Mouse (Mus musculus): Measurements from ENCODE around the gene Olfr1160. TPM values are rescaled to one million over a fixed set of nuclear protein-coding genes. Genes with fewer than 3 reads are reported as not detected.

The Olfr1160 gene
- not detected for polyA plus RNA-seq (2014; fragmentation: Illumina TruSeq; extraction: RNeasy Lipid Tissue Mini Kit (QIAGEN cat#74804))

GRCm38 (mm10) chr2:88007515-88008318 lies at the start of gene Olfr1160:
TSS of gene Olfr1160 (minus strand) at chr2:88008268.

GRCm38 (mm10) chr2:88051029-88051428 lies 43.0 kb upstream of the Olfr1160 start, which contains the start of gene Olfr1162:
TSS of gene Olfr1162 (minus strand) at chr2:88051129.

GRCm38 (mm10) chr2:88037599-88037998 lies 29.5 kb upstream of the Olfr1160 start, which contains the start of gene Olfr73:
TSS of gene Olfr73 (minus strand) at chr2:88037699.

GRCm38 (mm10) chr2:88022474-88022873 lies 14.4 kb upstream of the Olfr1160 start, which contains the start of gene Olfr1161:
TSS of gene Olfr1161 (plus strand) at chr2:88022774.

GRCm38 (mm10) chr2:87989813-87990212 lies 18.3 kb downstream of the Olfr1160 start, which contains the start of gene Olfr1158:
TSS of gene Olfr1158 (plus strand) at chr2:87990113.

GRCm38 (mm10) chr2:87974563-87974962 lies 33.5 kb downstream of the Olfr1160 start, which contains the start of gene Olfr74:
TSS of gene Olfr74 (minus strand) at chr2:87974663.

GRCm38 (mm10) chr2:87968199-87968598 lies 39.9 kb downstream of the Olfr1160 start, which contains the start of gene Olfr1157:
TSS of gene Olfr1157 (minus strand) at chr2:87968299.

GRCm38 (mm10) chr2:87953000-87953399 lies 55.1 kb downstream of the Olfr1160 start, which contains the start of gene Olfr1156:
TSS of gene Olfr1156 (minus strand) at chr2:87953100.

Other genes with a start within 250 kb of the Olfr1160 start
- not detected for gene Olfr152, start 228.8 kb downstream of the Olfr1160 start, polyA plus RNA-seq (2014; fragmentation: Illumina TruSeq; extraction: RNeasy Lipid Tissue Mini Kit (QIAGEN cat#74804))
- gene Olfr1143, start 207.7 kb downstream of the Olfr1160 start, polyA plus RNA-seq (2014; fragmentation: Illumina TruSeq; extraction: RNeasy Lipid Tissue Mini Kit (QIAGEN cat#74804)): not detected
- not detected for gene Olfr1145, start 198.4 kb downstream of the Olfr1160 start, polyA plus RNA-seq (2014; fragmentation: Illumina TruSeq; extraction: RNeasy Lipid Tissue Mini Kit (QIAGEN cat#74804))
- gene Olfr1148, start 177.7 kb downstream of the Olfr1160 start, polyA plus RNA-seq (2014; fragmentation: Illumina TruSeq; extraction: RNeasy Lipid Tissue Mini Kit (QIAGEN cat#74804)): not detected
- not detected for gene Olfr1150-ps1, start 164.3 kb downstream of the Olfr1160 start, polyA plus RNA-seq (2014; fragmentation: Illumina TruSeq; extraction: RNeasy Lipid Tissue Mini Kit (QIAGEN cat#74804))
- not detected for gene Olfr1151, start 152.4 kb downstream of the Olfr1160 start, polyA plus RNA-seq (2014; fragmentation: Illumina TruSeq; extraction: RNeasy Lipid Tissue Mini Kit (QIAGEN cat#74804))
- not detected for gene Olfr1152, start 141.8 kb downstream of the Olfr1160 start, polyA plus RNA-seq (2014; fragmentation: Illumina TruSeq; extraction: RNeasy Lipid Tissue Mini Kit (QIAGEN cat#74804))
- not detected for gene Olfr1153, start 113.3 kb downstream of the Olfr1160 start, polyA plus RNA-seq (2014; fragmentation: Illumina TruSeq; extraction: RNeasy Lipid Tissue Mini Kit (QIAGEN cat#74804))
- gene Olfr1154, start 103.1 kb downstream of the Olfr1160 start, polyA plus RNA-seq (2014; fragmentation: Illumina TruSeq; extraction: RNeasy Lipid Tissue Mini Kit (QIAGEN cat#74804)): not detected
- not detected for gene Olfr1155, start 63.1 kb downstream of the Olfr1160 start, polyA plus RNA-seq (2014; fragmentation: Illumina TruSeq; extraction: RNeasy Lipid Tissue Mini Kit (QIAGEN cat#74804))
- gene Olfr1156, start 55.2 kb downstream of the Olfr1160 start, polyA plus RNA-seq (2014; fragmentation: Illumina TruSeq; extraction: RNeasy Lipid Tissue Mini Kit (QIAGEN cat#74804)): not detected
- not detected for gene Olfr1157, start 40.0 kb downstream of the Olfr1160 start, polyA plus RNA-seq (2014; fragmentation: Illumina TruSeq; extraction: RNeasy Lipid Tissue Mini Kit (QIAGEN cat#74804))
- not detected for gene Olfr74, start 33.6 kb downstream of the Olfr1160 start, polyA plus RNA-seq (2014; fragmentation: Illumina TruSeq; extraction: RNeasy Lipid Tissue Mini Kit (QIAGEN cat#74804))
- gene Olfr1158, start 18.2 kb downstream of the Olfr1160 start, polyA plus RNA-seq (2014; fragmentation: Illumina TruSeq; extraction: RNeasy Lipid Tissue Mini Kit (QIAGEN cat#74804)): not detected
- not detected for gene Olfr1161, start 14.5 kb upstream of the Olfr1160 start, polyA plus RNA-seq (2014; fragmentation: Illumina TruSeq; extraction: RNeasy Lipid Tissue Mini Kit (QIAGEN cat#74804))
- not detected for gene Olfr73, start 29.4 kb upstream of the Olfr1160 start, polyA plus RNA-seq (2014; fragmentation: Illumina TruSeq; extraction: RNeasy Lipid Tissue Mini Kit (QIAGEN cat#74804))
- not detected for gene Olfr1162, start 42.9 kb upstream of the Olfr1160 start, polyA plus RNA-seq (2014; fragmentation: Illumina TruSeq; extraction: RNeasy Lipid Tissue Mini Kit (QIAGEN cat#74804))
- gene Olfr1163, start 63.6 kb upstream of the Olfr1160 start, polyA plus RNA-seq (2014; fragmentation: Illumina TruSeq; extraction: RNeasy Lipid Tissue Mini Kit (QIAGEN cat#74804)): not detected
- gene Olfr1164, start 85.7 kb upstream of the Olfr1160 start, polyA plus RNA-seq (2014; fragmentation: Illumina TruSeq; extraction: RNeasy Lipid Tissue Mini Kit (QIAGEN cat#74804)): not detected
- not detected for gene Olfr1166, start 120.0 kb upstream of the Olfr1160 start, polyA plus RNA-seq (2014; fragmentation: Illumina TruSeq; extraction: RNeasy Lipid Tissue Mini Kit (QIAGEN cat#74804))
- not detected for gene Olfr1167, start 146.9 kb upstream of the Olfr1160 start, polyA plus RNA-seq (2014; fragmentation: Illumina TruSeq; extraction: RNeasy Lipid Tissue Mini Kit (QIAGEN cat#74804))
- not detected for gene Olfr1168, start 173.6 kb upstream of the Olfr1160 start, polyA plus RNA-seq (2014; fragmentation: Illumina TruSeq; extraction: RNeasy Lipid Tissue Mini Kit (QIAGEN cat#74804))
- not detected for gene Olfr1170, start 220.1 kb upstream of the Olfr1160 start, polyA plus RNA-seq (2014; fragmentation: Illumina TruSeq; extraction: RNeasy Lipid Tissue Mini Kit (QIAGEN cat#74804))

Data from ovary, adult 10 weeks (tissue).